Mouse (Mus musculus): Measurements from ENCODE around the gene Ank2.

- TF ChIP-seq CTCF (IDR thresholded peaks at IDR 0.05; ENCODE audit: low read depth, low read length) (no peak), TAL1 (conservative IDR thresholded peaks at IDR 0.05; ENCODE audit: low read depth, low read length) (no peak), GATA1 (IDR thresholded peaks at IDR 0.05; ENCODE audit: borderline replicate concordance, low read length) (no peak)
Measured at GRCm38 (mm10) chr3:127367450-127367849, 131.7 kb downstream of the Ank2 start.

Measured in G1E (cell line).